ENCODE assay signal across 8 mouse cellular contexts in the genomic region with DNA sequence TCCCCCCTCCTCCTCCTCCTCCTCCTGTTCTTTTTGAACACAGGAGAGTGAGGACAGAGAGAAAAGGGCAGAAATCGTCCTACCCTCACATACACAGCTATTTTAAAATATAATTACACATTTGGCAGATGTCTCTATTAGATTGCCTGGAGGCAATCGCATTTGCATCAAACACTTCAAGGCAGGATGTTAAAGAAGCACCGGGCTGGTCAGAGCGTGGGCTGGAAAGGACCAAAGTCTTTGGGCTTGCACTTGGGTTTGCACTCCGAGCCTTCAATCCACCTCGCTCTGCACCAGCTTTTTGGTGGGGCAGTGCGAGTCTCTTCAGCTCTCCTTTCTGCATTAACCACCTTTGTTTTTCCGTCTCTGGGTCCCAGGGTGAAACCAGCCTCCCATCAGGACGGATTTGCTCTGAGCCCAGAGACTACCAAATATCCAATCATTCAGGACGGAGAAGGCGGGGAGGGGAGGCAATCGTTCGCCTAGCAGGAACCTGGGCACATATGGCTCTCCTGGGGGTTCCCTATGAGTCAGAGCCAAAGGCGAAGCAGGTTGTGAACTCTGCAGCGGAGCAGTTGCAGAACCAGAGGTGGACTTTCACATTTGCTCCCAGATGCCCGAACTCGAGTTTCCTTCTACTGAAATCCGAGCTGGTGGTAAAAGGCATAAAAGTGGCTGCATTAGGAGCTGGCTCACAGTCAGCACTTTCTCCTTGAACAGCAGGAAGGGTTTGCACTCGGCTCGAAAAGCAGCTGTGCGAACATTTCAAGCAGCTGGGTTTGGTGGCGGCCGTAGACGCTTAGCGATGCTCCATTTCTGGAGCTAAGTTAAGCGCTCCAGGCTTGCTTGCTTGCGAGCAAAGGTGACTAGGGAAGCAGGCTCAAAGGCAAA. TPM values are rescaled to one million over a fixed set of nuclear protein-coding genes. Genes with fewer than 3 reads are reported as not detected.
DNase-seq lines count a peak whose midpoint lies in the region; ATAC-seq and TF ChIP-seq lines count a peak whose summit lies in the region.

No protein-coding gene starts in this region.

- H3K9me3 ChIP-seq in heart, embryonic 10.5 days = no peaks in the 10 kb centered on the region
- no peaks in the 10 kb centered on the region for H3K9me3 ChIP-seq in liver, embryonic 16.5 days (replicated peaks; ENCODE audit: control insufficient read depth, low read length)
- no peaks in the 10 kb centered on the region for H3K9me3 ChIP-seq in neural tube, embryonic 14.5 days (ENCODE audit: control insufficient read depth, low read length)

- 2% methylated on average over 27 of the region's 27 CpGs for WGBS in spleen, adult 2 months
- WGBS in heart, embryonic 10.5 days = 1% methylated on average over 27 of the region's 27 CpGs
- WGBS in kidney, adult 2 months = 3% methylated on average over 27 of the region's 27 CpGs
- 2% methylated on average over 27 of the region's 27 CpGs for WGBS in liver, embryonic 16.5 days (ENCODE audit: insufficient replicate concordance)
- WGBS in neural tube, embryonic 14.5 days = under 1% methylated on average over 27 of the region's 27 CpGs

- H3K27me3 ChIP-seq in spleen, adult 2 months (ENCODE audit: control insufficient read depth, insufficient read depth, low read length) = no peaks in the 10 kb centered on the region
- H3K27me3 ChIP-seq in heart, embryonic 10.5 days (ENCODE audit: insufficient read depth, poor library complexity, severe bottlenecking) = peaks cover 39% of the 10 kb centered on the region
- H3K27me3 ChIP-seq in kidney, adult 2 months (replicated peaks; ENCODE audit: control insufficient read depth, insufficient read depth, low read length) = 0 out of 2 replicates have a peak, but pooled peaks cover 1% of the 10 kb centered on the region
- peaks cover 4% of the 10 kb centered on the region for H3K27me3 ChIP-seq in liver, embryonic 16.5 days (ENCODE audit: control insufficient read depth, insufficient read depth, low read depth, low read length)
- no peaks in the 10 kb centered on the region for H3K27me3 ChIP-seq in neural tube, embryonic 14.5 days (ENCODE audit: control insufficient read depth, insufficient read depth, low read length)

- TF ChIP-seq CTCF in spleen, adult 2 months (IDR thresholded peaks at IDR 0.05; ENCODE audit: extremely low read depth, insufficient read depth, insufficient read length, insufficient replicate concordance) = no peak
- no peak for TF ChIP-seq CTCF in kidney, adult 2 months (conservative IDR thresholded peaks at IDR 0.05; ENCODE audit: insufficient read depth, insufficient read length, low read depth, low read length)

- no peaks in the 10 kb centered on the region for H3K36me3 ChIP-seq in spleen, adult 2 months (ENCODE audit: control insufficient read depth, insufficient read depth, low read length)
- H3K36me3 ChIP-seq in heart, embryonic 10.5 days = no peaks in the 10 kb centered on the region
- H3K36me3 ChIP-seq in kidney, adult 2 months (ENCODE audit: control insufficient read depth, insufficient read depth, low read length) = no peaks in the 10 kb centered on the region
- no peaks in the 10 kb centered on the region for H3K36me3 ChIP-seq in liver, embryonic 16.5 days (ENCODE audit: control insufficient read depth, insufficient read depth)
- no peaks in the 10 kb centered on the region for H3K36me3 ChIP-seq in neural tube, embryonic 14.5 days (ENCODE audit: control insufficient read depth, insufficient read depth, low read length)

- TF ChIP-seq POLR2A in spleen, adult 2 months (IDR thresholded peaks at IDR 0.05; ENCODE audit: low read depth, low read length) = no peak
- TF ChIP-seq POLR2A in kidney, adult 2 months (IDR thresholded peaks at IDR 0.05; ENCODE audit: low read depth, low read length) = no peak

- no peak overlapping the region for H3K27ac ChIP-seq in spleen, adult 2 months (ENCODE audit: insufficient read depth, low read length)
- H3K27ac ChIP-seq in heart, embryonic 10.5 days = 0 out of 2 replicates have a peak overlapping the region, but pooled peaks have one; percentile 6
- H3K27ac ChIP-seq in kidney, adult 2 months (ENCODE audit: insufficient read depth, low read depth, low read length) = no peak overlapping the region
- no peak overlapping the region for H3K27ac ChIP-seq in liver, embryonic 16.5 days (ENCODE audit: low read length)
- H3K27ac ChIP-seq in neural tube, embryonic 14.5 days (ENCODE audit: low read depth, low read length) = 0 out of 2 replicates have a peak overlapping the region, but pooled peaks have one; percentile 12

- H3K4me1 ChIP-seq in spleen, adult 2 months (ENCODE audit: control insufficient read depth, insufficient read depth, insufficient read length) = peaks cover 3% of the 10 kb centered on the region
- peaks cover 8% of the 10 kb centered on the region for H3K4me1 ChIP-seq in heart, embryonic 10.5 days
- H3K4me1 ChIP-seq in kidney, adult 2 months (ENCODE audit: control insufficient read depth, insufficient read depth, low read length) = no peaks in the 10 kb centered on the region
- H3K4me1 ChIP-seq in liver, embryonic 16.5 days (ENCODE audit: control insufficient read depth, low read depth, low read length) = no peaks in the 10 kb centered on the region
- peaks cover 7% of the 10 kb centered on the region for H3K4me1 ChIP-seq in neural tube, embryonic 14.5 days (ENCODE audit: control insufficient read depth, insufficient read depth, low read length)

- H3K4me2 ChIP-seq in liver, embryonic 16.5 days (ENCODE audit: low read depth, low read length) = peak overlapping the region; percentile 45
- peak overlapping the region; percentile 71 for H3K4me2 ChIP-seq in neural tube, embryonic 14.5 days (ENCODE audit: low read depth, low read length)

- peak in 1 of 2 experiments; percentile 23 for DNase-seq in spleen, adult 2 months (ENCODE audit: low read depth in 1 of 2, low spot score in 2 of 2)
- no peak for DNase-seq in spleen, postnatal 14 days (ENCODE audit: low spot score in 2 of 2)
- peak; percentile 80 for DNase-seq in embryo, embryonic 10.5 days (ENCODE audit: low spot score)
- DNase-seq in heart, embryonic 10.5 days (ENCODE audit: low spot score) = no peak
- peak; percentile 25 for DNase-seq in kidney, adult 2 months

- ATAC-seq in liver, embryonic 16.5 days (ENCODE audit: low read depth) = no peak
- ATAC-seq in neural tube, embryonic 14.5 days (ENCODE audit: low read depth) = peak; percentile 51; the same call in 1 of the 2 replicates
- no peak for ATAC-seq in cerebellum, adult (ENCODE audit: insufficient number of reproducible peaks, low FRiP score, low TSS enrichment)

- H3K4me3 ChIP-seq in spleen, adult 2 months (ENCODE audit: extremely low read depth, insufficient read depth, insufficient read length) = peak overlapping the region; percentile 47
- H3K4me3 ChIP-seq in heart, embryonic 10.5 days = peak overlapping the region; percentile 57
- peak overlapping the region; percentile 39 for H3K4me3 ChIP-seq in kidney, adult 2 months (ENCODE audit: insufficient read depth, low read depth, low read length)
- peak overlapping the region; percentile 45 for H3K4me3 ChIP-seq in liver, embryonic 16.5 days (ENCODE audit: low read depth, low read length)
- H3K4me3 ChIP-seq in neural tube, embryonic 14.5 days (ENCODE audit: low read depth, low read length) = peak overlapping the region; percentile 27

- H3K9ac ChIP-seq in liver, embryonic 16.5 days (ENCODE audit: low read depth, low read length) = peak overlapping the region; percentile 11; the same call in 1 of the 2 replicates
- peak overlapping the region; percentile 21; the same call in 1 of the 2 replicates for H3K9ac ChIP-seq in neural tube, embryonic 14.5 days (replicated peaks; ENCODE audit: low read depth, low read length)

RNA-seq across cellular contexts. Expression of gene Cpm, which starts 58.1 kb away (rescaled TPM):
- 10.1 and 19.0 TPM in 2 replicates for polyA plus RNA-seq in spleen, adult 2 months (2012; rRNA removed)
- polyA plus RNA-seq in heart, embryonic 10.5 days (2016; fragmentation: Nextera tagmentation; extraction: Ambion mirVana) = 5.1 and 28.3 TPM in 2 replicates
- polyA plus RNA-seq in kidney, adult 2 months (2012; rRNA removed) = 36.7 and 37.2 TPM in 2 replicates
- polyA plus RNA-seq in liver, embryonic 16.5 days (2015; fragmentation: Nextera tagmentation; extraction: Ambion mirVana) = 47.0 and 61.6 TPM in 2 replicates
- 4.2 and 4.4 TPM in 2 replicates for polyA plus RNA-seq in neural tube, embryonic 14.5 days (2014; fragmentation: Nextera tagmentation; extraction: Ambion mirVana)

Comparison
In these comparisons a context has a peak if more than half of its experiments do, and no peak if none do; other contexts are left out.
1. DNase-seq: peak in embryo, embryonic 10.5 days (single experiment) and kidney, adult 2 months (single experiment); none in spleen, postnatal 14 days (0 of 2) and heart, embryonic 10.5 days (single experiment).
2. H3K27ac ChIP-seq: peak in heart, embryonic 10.5 days (single experiment) and neural tube, embryonic 14.5 days (single experiment); none in spleen, adult 2 months (single experiment), kidney, adult 2 months (single experiment) and liver, embryonic 16.5 days (single experiment).
3. Peak in every context shown above with its lines, with median percentiles within 50 percentile points of each other: H3K4me3 ChIP-seq.